Mouse (Mus musculus) adrenal gland, adult (tissue): Measurements from ENCODE around the gene Usp17lb.
A peak's percentile ranks its signal among the peaks of the same experiment; 100 is the strongest.
"Not testable (repeated sequence)": the region's sequence is repeated elsewhere in the genome, so short reads cannot be mapped to it uniquely, and the experiment has no call there.

Source experiments
- DNase-seq, 2 experiments: peaks; one replicate each; pipeline ENCODE4 v3.0.0; 2022 to 2023; ENCODE audit warnings: low spot score in 1 of 2; ENCODE audit not compliant: inconsistent age in 2 of 2

Gene Usp17lb

DNA sequence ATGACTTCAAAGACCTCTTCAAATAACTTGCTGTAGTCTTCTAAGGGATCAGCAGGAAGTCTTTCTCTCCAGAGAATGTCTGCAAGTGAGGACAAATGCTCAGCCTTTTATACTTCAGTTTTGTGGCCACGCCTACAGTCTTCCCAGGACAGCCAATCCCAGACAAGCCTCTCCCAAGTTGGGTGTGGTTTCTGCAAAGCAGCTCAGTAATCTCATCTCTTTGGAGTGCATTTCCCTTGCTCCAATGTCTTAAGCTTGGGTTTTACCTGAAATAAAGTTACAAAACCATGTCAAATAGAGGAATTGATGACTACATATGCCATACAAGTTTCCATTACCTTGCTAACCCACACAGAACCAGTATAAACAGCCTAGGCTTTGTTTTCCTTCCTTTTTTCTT, at the start of gene Usp17lb:
Gene Usp17lb, minus strand, starts transcription at position 101 of the 400 bp plus-strand sequence.
- DNase-seq: no peak

DNA sequence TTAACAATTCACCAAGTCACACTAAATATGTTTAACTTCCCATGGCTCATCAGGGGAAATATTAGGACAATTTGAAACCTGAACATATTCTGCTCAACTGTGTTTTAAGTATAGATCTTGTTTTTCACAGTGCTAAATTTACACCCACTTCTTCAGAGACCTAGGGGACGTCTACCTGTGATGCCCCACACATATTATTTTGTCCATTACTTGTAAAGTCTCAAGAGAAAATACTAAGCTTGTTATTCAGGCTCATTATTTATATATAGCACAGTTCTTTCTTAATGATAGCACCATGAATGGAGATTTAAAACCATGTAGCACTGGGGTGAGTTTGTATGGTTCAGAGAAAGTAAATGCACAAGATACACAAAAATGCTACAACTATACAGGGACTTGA, 35.3 kb upstream of the Usp17lb start, which contains the start of gene Olfr665:
Gene Olfr665, plus strand, starts transcription at position 301 of the 400 bp plus-strand sequence.
- DNase-seq: no peak

DNA sequence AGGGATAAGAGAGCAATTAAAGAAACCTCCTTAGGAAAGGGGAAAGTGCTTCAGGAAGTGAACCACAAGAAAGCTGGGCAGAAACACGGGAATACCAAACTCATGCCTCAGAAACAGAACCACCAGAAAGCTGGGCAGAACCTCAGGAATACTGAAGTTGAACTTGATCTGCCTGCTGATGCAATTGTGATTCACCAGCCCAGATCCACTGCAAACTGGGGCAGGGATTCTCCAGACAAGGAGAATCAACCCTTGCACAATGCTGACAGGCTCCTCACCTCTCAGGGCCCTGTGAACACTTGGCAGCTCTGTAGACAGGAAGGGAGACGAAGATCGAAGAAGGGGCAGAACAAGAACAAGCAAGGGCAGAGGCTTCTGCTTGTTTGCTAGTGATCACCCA, 19.0 kb upstream of the Usp17lb start:
- peak in 1 of 2 experiments; percentile 64 for DNase-seq

DNA sequence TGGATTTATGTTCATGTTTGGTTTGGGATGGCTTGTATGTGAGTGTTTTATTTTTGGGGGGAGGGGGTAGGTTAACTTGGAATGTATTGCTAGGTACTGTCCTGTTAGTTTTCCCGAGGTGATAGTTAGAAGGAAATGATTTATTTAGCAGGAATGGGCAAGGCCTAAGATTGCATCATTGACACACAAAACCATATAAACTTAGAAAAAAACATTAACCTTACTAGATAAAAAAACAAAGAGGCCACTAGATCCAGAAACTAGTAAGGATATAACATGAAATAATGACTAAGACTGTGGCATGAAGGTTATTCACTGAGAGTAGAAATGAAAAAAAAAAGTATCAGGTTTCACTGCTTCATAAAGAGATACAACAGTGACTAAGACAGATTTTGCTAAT, 15.3 kb upstream of the Usp17lb start:
- no peak for DNase-seq

DNA sequence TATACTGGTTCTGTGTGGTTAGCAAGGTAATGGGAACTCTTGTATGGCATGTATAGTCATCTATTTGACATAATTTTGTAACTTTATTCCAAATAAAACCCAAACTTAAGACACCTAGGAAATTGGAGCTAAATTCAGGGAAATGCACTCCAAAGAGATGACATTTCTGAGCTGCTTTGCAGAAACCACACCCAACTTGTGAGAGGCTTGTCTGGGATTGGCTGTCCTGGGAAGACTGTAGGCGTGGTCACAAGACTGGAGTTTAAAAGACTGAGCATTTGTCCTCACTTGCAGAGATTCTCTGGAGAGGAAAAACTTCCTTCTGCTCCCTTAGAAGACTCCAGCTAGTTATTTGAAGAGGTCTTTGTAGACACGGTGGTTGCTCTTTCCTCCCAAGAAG, 14.3 kb upstream of the Usp17lb start, which contains the start of gene Usp17la:
Gene Usp17la, plus strand, starts transcription at position 301 of the 400 bp plus-strand sequence.
- not testable (repeated sequence) for DNase-seq

DNA sequence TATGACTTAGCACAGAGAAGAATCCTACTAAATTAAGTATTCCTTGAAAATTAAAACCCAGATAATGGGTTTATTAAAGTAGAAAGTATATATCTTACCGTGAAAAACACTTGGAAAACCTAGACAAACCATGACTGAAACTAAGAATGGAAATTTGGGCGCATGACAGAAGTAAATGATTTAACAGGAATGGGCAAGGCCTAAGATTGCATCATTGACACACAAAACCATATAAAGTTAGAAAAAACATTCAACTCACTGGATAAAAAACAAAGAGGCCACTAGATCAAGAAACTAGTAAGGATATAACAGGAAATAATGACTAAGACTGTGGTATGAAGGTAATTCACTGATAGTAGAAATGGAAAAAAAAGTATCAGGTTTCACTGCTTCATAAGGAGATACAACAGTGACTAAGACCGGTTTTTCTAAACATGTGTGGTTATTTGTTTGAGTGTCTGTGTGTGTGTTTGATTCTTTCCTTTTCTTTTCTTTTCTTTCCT, 12.9 kb upstream of the Usp17lb start:
- no peak for DNase-seq

DNA sequence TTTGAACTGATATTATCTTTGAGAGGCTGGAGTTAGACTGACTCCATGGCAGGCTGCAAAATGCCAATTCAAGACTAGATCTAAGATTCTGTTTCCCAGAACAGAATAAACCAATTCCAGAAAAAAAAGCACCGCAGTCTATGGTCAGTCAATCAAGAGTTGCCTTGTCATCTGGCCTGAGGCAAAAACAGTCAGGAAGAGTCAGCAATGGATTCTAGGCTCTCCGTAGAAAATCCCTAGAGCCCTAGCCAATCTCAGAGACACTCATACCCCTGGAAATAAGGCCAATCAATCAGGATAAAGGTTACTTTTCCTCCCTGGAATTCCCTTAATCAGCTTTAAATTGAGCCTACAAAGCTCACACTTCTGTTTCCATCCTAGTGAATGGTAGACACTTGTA, 9.1 kb upstream of the Usp17lb start:
- DNase-seq: not testable (repeated sequence)

DNA sequence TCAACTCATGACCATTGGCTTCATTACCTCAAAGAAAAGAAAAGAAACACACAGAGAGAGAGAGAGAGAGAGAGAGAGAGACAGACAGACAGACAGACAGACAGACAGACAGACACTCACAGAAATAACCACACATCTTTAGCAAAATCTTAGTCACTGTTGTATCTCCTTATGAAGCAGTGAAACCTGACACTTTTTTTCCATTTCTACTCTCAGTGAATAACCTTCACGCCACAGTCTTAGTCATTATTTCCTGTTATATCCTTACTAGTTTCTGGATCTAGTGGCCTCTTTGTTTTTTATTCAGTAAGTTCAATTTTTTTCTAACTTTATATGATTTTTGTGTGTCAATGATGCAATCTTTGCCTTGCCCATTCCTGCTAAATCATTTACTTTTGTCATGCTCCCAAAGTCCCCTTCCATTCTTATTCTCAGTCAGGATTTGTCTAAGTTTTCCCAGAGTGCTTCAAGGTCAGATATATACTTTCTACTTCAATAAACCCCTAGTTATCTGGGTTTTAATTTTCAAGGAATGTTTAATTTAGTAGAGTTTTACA, 1.4 kb upstream of the Usp17lb start:
- no peak for DNase-seq

DNA sequence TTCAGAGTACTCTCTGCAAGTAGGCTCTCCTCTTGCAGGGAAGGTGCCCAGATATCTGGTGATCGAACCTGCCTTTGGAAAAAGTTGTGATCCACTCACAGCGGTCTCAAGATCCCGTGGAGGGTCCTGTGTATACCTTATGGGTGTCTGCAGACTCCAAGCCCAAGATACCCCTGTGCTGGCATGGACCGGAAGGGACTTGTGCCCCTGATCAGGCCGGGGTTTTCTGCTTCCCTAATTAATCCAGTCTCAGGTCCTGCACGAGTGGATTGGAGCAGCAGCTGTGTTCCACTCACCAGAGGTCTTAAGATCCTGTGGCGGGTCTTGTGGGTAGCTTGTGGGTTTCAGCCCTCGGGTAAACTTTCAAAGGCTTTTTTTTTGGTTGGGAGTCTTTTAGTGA, 32.1 kb downstream of the Usp17lb start:
- not testable (repeated sequence) for DNase-seq

DNA sequence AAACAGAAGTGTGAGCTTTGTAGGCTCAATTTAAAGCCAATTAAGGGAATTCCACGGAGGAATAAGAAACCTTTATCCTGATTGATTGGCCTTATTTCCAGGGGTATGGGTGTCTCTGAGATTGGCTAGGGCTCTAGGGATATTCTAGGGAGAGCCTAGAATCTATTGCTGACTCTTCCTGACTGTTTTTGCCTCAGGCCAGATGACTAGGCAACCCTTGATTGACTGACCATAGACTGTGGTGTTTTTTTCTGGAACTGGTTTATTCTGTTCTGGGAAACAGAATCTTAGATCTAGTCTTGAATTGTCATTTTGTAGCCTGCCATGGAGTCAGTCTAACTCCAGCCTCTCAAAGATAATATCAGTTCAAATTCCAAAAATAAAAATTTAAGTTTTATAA, 51.6 kb downstream of the Usp17lb start:
- no peak for DNase-seq
